Mouse (Mus musculus) CD4-positive, CD25-positive, alpha-beta regulatory T cell, adult 2 months (primary cell): ENCODE measurements at regions not wholly inside any gene's neighbourhood (a gene's known extent, or its start where the extent isn't known, plus 50 kb on each side); places are given as distances from the start of the nearest gene placed in this dataset.
A peak's percentile ranks its signal among the peaks of the same experiment; 100 is the strongest.
"Not testable (repeated sequence)": the region's sequence is repeated elsewhere in the genome, so short reads cannot be mapped to it uniquely, and the experiment has no call there.

Experiments
- DNase-seq: peaks from one replicate; pipeline ENCODE4 v3.0.0-alpha.2; 2012; ENCODE audit warnings: low read depth, low spot score

- DNase-seq, result no peak
Observed at GRCm38 (mm10) chr13:5920422-5920821, 59.1 kb downstream of the Klf6 start.

DNA sequence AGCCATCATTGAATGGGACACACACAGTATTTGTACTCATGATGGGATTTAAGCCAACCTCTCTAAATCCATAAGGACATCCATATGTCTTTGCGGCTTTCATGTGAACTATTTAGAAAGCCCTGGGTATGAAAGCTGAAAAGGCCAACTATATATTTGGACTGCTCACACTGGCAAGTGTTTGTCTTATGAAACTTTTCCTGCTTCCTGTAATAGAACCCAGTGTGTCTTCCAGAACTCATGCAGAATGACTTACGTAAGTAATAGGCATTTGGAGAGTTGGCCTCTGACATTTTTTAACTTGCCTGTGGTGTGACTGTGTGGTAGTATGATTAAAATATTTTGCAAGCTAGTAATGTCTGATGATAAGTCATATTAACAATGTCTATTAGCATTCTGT lies 70.2 kb downstream of the Klf6 start:
- DNase-seq, result no peak

DNA sequence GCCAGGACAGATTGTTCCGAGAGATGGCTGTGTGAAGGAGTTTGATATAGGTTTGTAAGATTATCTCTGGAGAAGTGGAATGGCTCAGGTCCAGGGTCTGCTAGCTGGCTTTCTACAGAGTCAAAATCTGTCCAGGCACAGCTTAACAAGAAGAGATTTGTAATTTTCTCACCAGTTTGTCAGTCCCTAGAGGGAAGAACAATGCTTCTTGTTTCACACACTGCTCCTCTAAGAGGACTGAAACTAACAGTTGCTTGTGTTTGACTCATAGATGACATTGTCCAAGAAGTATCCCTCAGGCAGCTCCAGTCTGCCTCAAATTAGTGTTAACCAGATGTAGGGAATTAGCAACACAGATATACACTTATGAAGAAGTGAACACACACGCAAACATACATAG lies 76.2 kb downstream of the Klf6 start:
- no peak for DNase-seq

DNA sequence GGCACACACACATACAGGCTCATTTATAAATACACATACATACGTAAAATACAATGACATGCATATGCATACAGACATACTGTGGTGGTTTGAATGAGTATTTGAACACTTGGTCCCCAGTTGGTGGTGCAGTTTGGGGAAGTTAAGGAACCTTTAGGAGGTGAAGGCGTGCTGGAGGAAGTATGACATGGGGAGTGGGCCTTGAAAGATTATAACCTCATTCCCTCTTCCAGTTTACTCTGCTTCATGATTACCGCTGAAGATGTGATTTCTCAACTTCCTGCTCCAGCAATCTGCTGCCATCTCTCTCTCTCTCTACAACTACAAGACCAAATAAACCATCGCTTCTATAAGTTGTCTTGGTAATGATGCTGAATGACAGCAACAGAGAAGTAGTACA lies 76.7 kb downstream of the Klf6 start:
- DNase-seq, result no peak

- no peak for DNase-seq
Observed at GRCm38 (mm10) chr13:5939368-5939767, 78.1 kb downstream of the Klf6 start.

DNA sequence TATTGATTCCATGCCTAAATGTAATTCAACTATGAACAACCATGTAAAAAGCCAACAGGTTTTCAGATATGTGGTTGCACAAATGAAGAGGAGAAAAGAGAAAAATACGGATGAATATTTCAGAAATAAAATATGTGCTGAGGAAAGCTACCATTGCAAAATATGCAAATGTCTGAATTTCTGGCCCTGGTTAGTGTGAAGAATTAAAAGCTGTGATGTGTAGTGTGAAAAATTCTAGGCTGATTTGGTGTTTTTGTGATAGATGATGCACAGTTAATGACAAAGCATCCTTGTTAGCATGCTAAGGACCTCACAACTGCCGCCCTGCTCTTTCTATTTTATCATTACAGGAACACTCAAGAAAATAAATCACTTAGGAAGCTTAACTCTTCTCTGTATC lies 91.6 kb downstream of the Klf6 start:
- DNase-seq, result no peak

DNA sequence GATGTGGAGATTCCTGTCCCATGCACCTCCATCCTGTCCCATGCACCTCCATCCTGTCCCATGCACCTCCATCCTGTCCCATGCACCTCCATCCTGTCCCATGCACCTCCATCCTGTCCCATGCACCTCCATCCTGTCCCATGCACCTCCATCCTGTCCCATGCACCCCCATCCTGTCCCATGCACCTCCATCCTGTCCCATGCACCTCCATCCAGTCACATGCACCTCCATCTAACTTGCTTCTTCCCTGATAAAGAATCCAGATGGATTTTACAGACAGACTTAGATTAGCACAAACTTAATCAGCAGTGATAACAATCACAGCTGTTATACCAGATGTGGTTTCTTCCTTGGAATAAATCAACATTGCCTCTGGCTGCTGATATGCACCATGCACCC lies 93.8 kb downstream of the Klf6 start:
- DNase-seq, result not testable (repeated sequence)

- DNase-seq, result peak; percentile 5
Observed at GRCm38 (mm10) chr13:5956145-5956544, 94.9 kb downstream of the Klf6 start.

GRCm38 (mm10) chr13:5962947-5963346 lies 101.7 kb downstream of the Klf6 start:
- no peak for DNase-seq

GRCm38 (mm10) chr13:5964626-5965025 lies 103.3 kb downstream of the Klf6 start:
- no peak for DNase-seq

DNA sequence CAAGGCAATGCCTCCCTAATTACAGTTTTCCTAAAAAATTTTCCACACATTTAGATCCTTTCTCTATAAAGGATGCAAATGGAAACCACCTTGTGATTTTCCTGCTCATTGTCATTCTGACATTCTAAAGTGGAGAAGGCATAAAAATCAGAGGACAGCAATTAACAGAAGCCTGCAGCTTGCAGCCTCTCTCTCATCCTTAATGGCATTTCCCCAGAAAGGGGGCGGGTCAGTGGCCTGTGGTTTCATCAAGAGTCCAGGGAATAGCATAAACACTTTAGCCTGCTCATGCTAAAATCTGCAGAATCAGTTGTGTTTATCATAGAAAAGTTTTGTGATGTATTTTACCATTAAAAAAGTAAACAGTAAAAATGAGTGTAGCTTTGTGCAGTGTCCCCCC lies 117.3 kb downstream of the Klf6 start:
- no peak for DNase-seq

DNA sequence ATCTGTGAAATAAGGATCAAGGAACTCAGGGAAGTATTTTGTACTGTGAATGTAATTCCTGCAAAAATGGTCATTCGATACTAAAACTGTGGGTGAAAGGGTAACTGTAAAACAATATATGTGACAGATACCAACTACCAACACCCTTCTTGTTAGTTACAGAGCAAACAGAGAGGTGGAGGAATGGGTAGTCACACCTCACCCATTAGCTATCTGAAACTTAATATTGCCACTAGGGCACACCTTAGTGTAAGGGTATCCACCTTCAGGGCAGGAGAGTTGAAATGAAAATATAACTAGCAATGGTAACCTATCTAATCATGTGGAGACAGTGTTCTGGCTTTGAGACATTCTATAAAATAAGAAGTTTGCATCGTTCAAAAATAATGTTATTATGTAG lies 126.2 kb downstream of the Klf6 start:
- no peak for DNase-seq

DNA sequence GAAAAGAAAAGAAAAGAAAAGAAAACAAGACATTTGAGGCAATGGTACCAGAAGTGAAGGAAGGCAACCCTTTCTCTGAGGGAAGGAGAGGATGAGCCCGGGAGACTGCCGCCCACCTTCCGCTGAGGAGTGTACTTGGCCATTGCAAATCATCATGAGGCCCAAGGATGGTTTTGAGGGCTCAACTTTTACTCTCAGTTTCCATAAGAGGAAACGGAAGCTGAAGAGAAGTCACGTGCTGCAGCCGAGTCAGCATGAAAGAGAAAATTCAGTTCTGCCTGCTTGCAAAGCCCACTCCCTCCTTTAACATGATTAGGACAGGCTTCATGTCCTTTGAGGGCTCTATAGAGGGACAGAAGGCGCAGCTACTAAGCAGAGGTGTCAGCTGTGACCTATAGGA lies 127.1 kb downstream of the Klf6 start:
- no peak for DNase-seq

DNA sequence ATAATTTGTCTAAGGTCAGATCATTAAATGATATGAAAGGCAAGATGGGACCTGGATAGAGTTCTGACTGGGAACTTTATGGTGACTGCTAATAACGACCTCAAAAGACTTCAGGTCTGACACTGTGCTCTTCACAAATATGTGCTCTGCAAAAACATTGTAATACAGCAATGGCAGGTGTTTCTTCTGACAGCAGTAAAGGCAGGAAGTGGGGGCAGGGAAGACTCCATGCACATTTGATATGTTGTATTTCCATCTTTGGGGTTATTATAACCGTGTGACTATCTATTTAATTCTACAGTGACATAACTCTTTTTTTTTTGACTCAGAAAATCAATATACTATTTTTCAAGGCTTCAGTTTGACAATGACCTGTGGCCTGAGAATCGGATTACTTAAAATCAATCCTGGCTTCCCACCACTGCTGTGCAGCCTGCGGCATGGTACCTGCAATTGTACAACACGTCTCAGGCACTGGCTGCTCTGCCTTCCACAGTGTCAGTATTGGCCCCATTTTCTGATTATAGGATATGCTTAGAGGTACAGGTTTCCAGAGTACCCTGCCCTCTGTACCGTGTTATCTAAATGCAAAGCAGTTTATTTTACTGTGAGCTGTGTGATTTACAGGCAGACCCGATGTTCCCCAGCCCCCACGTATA lies 139.4 kb downstream of the Klf6 start:
- DNase-seq, result peak; percentile 36

DNA sequence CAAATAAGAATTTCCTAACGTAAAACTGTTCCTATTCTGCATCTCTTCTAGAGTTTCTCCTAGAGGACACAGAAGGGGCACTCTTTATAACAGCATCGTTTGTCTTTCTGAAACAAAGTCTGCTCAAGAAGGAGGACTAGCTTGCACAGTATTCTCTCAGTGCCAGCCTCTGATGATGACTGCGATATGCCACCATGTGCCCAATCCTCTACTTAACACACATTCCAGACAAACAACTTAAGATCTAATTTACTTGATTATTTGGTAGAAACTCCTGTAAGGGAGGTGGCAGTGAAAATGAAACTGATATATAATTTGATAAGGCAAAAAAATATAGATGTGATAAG lies 139.9 kb downstream of the Klf6 start:
- DNase-seq, result no peak

GRCm38 (mm10) chr13:6005901-6006300 lies 144.6 kb downstream of the Klf6 start:
- DNase-seq, result no peak

GRCm38 (mm10) chr13:6009671-6010070 lies 148.4 kb downstream of the Klf6 start:
- no peak for DNase-seq

DNA sequence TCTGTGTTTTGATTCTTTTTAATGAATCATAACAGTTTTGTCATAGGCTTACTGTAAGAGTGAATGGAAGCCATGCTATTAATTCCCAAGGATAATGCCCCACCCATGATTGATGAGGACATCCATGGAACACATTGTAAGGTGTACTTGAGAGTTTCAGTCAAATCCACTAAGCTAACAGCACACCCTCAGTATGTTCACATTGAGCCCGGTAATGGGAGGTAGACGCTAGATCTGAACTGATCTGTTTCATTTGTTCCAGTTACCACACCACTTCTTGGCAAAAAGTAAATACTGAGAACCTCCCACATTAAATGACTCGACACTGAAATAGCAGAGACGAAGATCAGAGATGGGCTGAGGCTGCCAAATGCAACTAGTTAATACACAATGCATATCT lies 165.9 kb downstream of the Klf6 start:
- DNase-seq, result no peak

- DNase-seq, result no peak
Observed at GRCm38 (mm10) chr13:6028878-6029277, 167.6 kb downstream of the Klf6 start.

- no peak for DNase-seq
Observed at GRCm38 (mm10) chr13:6029461-6029860, 168.2 kb downstream of the Klf6 start.

- no peak for DNase-seq
Observed at GRCm38 (mm10) chr13:6030128-6030527, 168.8 kb downstream of the Klf6 start.

DNA sequence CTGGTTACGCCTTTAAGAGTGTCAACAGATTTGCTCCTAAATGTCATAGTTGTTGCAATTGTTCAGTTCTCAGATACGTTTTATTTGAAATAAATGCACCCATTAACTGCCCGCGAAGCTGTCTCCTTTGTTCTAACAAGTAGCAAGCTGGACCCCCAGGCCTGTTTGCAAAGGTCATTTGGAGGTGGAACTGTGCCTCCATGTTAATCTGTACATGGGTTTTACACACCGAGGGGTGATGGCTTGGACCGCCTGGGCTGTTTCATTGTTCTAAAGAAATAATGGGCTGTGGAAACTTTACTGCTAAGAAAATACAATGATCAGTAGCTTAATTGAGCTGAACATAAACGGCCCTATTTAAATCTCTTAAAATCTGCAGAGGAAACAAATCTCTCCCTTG lies 178.8 kb downstream of the Klf6 start:
- no peak for DNase-seq

DNA sequence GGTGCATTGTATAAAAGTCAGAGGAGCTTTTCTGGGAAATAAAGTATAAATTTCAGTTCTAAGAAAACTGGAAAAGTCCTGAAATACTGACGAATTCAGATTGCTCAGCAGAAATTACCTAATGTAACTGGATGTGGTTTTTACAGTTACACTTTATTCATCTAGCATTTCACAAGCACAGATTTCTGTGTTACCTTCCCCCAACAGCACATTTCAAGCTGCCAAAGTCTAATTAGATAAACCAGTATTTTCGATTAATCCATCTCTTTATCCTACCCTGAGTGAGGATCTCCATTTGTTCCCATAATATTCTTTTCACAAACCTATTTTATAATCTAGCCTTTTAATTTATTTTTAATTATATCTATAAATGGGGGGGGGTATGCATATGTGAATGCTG lies 179.4 kb downstream of the Klf6 start:
- no peak for DNase-seq

DNA sequence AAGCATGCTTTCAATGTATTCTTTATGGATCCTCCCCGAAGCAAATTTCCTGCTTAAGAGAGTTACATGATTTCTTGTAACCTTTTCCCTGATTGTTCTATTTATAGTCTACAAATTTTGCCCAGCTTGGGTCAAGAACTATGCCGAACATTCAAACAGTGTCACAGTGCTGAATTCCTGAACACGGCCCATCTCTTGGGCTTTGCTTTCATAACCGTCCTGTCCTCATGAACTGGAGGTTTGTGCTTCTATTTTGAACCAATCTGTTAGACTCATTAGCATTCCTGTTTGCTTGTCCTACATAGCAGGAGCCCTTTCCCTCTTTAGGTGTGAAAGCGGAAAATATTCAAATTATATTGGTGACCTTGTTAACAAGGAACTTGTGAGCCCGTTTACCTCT lies 181.2 kb downstream of the Klf6 start:
- no peak for DNase-seq
